Mouse (Mus musculus) adipocyte (in vitro differentiated cells): ENCODE measurements around the gene Ndufa11.

Experiments
- DNase-seq: peaks from one replicate; pipeline ENCODE4 v3.0.0-alpha.2; 2016; ENCODE audit warnings: low spot score

Ndufa11 gene

GRCm38 (mm10) chr17:56758132-56758531 lies 40.6 kb downstream of the Ndufa11 start:
- no peak for DNase-seq

GRCm38 (mm10) chr17:56759261-56759660 lies 41.7 kb downstream of the Ndufa11 start:
- no peak for DNase-seq

- DNase-seq = no peak
These were observed 43.5 kb downstream of the Ndufa11 start for GRCm38 (mm10) chr17:56761077-56761476.

DNA sequence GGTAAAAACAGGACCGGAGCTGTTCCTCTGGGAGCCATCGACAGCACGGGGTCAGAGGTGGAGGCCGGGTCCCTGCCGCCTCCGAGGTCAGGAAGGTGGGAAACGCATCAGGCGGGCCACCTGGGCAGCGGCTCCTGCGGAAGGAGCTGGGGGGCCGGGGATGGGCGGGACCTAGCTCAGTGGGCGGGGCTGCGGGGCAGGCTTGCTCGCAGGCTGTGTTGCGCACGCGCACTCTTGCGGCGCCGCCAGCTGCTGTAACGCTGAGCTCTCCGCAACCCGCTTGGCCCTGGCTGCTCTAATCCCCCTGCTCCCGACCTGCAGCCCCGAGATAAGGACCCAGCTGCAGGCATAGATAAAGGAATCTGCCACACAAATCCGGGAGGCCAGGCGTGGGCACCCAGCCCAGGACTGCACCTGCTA lies 44.4 kb downstream of the Ndufa11 start:
- DNase-seq = peak; percentile 72

- DNase-seq = peak; percentile 63
These were observed 45.5 kb downstream of the Ndufa11 start for GRCm38 (mm10) chr17:56762769-56763731.

DNA sequence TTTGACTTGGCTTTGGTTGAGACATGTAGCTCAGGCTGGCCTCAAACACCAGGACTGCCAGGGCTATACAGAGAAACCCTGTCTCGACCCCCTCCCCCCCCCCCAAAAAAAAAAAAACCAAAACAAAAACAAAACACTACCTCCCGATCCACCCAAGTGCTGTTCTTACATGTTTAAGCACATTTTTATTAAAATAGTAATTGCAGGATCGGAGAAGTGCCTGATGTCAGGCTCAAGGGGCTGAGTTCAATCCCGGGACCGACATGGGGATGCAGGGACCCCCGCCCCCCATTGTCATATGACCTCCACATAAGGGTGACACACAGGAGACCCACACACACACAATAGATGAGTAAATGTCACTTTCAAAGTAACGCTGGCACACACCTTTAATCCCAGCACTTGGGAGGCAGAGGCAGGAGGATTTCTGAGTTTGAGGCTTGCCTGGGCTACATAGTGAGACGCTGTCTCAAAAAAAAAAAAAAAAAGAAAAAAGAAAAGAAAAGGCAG lies 46.2 kb downstream of the Ndufa11 start:
- no peak for DNase-seq

GRCm38 (mm10) chr17:56764474-56765354 lies 47.1 kb downstream of the Ndufa11 start, which contains the start of gene Dus3l:
TSS of gene Dus3l (plus strand) at chr17:56764757.
- DNase-seq = peak; percentile 95

- no peak for DNase-seq
These were observed 47.9 kb downstream of the Ndufa11 start for GRCm38 (mm10) chr17:56765431-56765830.

GRCm38 (mm10) chr17:56766631-56767405 lies 49.3 kb downstream of the Ndufa11 start:
- DNase-seq = no peak

DNA sequence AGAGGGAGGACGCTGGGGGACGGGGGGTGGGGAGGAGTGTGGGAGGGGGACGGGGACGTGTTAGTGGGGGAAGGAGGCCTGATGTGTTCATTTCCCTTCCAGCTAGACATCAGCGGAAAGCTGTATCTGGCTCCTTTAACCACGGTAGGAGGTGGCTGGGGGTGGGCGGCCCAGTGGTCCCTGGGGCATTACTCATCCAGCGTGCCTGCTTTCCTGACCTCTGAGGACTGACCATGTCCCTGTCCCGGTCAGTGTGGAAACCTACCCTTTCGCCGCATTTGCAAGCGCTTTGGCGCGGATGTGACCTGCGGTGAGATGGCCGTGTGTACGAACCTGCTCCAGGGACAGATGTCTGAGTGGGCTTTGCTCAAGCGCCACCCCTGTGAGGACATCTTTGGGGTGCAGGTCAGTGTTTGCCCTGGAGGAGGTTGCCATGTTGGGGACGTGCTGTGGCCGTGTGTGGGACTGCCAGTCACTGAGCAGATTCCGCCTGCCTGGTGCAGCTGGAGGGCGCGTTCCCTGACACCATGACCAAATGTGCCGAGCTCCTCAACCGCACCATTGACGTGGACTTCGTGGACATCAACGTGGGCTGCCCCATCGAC lies 50.1 kb downstream of the Ndufa11 start:
- no peak for DNase-seq

- DNase-seq = no peak
These were observed 51.4 kb downstream of the Ndufa11 start for GRCm38 (mm10) chr17:56768941-56769340.

GRCm38 (mm10) chr17:56769950-56770349 lies 52.4 kb downstream of the Ndufa11 start, which contains the start of gene Prr22:
TSS of gene Prr22 (plus strand) at chr17:56770250.
- DNase-seq = no peak
